Mouse (Mus musculus): ENCODE measurements around the gene Rabep1. TPM values are rescaled to one million over a fixed set of nuclear protein-coding genes. Genes with fewer than 3 reads are reported as not detected.

The Rabep1 gene
- polyA plus RNA-seq, 1 experiment from 2014 or later: 38.5 TPM

DNA sequence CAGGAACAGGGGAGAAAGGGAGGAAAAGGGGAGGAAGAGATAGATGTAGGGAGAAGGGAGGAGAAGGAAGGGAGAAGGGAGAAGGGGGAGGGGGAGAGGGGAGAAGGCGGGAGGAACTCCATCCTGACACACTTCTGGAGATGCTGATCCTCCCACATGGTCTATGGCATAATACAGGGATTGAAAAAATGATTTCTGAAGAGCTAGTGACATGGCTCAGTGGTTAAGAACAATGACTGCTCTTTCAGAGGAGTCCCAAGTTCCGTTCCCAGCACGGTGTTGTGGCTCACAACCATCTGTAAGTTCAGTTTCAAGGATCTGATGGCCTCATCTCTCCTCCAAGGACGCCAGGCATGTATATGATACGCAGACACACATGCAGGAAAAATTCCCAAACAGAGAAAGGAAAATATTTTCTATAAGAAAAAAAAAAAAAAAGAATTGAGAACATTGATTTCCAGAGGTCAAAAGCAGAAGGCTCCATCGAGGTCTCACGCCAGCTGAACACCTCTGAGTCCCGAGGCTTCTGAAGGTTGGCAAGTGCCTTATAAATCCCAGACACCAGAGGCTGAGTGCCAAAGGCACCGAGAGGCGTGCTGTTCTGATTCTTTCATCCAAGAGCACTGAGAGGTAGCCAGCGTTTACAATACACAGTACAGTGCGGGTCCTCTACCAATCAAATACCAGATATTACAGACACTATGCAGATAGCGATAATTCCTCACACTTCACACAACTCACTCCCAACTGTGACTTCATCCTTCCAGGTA is 32.9 kb upstream of the Rabep1 start:
- Histone ChIP-seq H3K9me3 (no peaks in the 10 kb centered on the region), H3K27me3 (no peaks in the 10 kb centered on the region), H3K27ac (no peak overlapping the region), H3K9ac (no peak overlapping the region), H3K4me2 (replicated peaks) (no peak overlapping the region), H3K36me3 (no peaks in the 10 kb centered on the region), H3K4me1 (no peaks in the 10 kb centered on the region), H3K4me3 (no peak overlapping the region)
- 75% methylated on average over 13 of the region's 13 CpGs for WGBS
- ATAC-seq (ENCODE audit: low FRiP score, low read depth): no peak

DNA sequence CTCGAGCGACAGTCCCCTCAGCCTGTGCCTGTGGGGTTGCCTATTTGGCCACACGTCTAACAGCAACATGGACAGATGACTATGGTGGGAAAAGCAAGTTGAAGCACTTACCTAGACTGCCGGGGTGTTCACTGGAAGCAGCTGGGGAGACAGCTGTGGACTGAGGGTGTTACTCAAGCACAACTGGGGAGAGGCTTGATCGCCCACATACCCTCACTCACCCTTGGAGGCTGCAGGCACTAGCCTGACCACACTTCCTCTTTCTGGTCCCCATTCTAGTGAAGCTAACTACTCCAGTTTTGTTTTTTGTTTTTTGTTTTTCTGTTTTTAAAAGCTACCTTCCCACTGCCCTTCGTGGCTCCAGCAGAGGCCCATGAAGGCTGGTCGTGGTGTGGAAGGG is 32.2 kb upstream of the Rabep1 start, which contains the start of gene Scimp:
TSS of gene Scimp (minus strand) at position 222 of the 400 bp plus-strand sequence.
- ATAC-seq (ENCODE audit: low FRiP score, low read depth): no peak
- H3K4me3 ChIP-seq: no peak within 1 kb of the TSS
- H3K27ac ChIP-seq: no peak within 1 kb of the TSS
- no peak within 1 kb of the TSS for H3K9ac ChIP-seq
- no peaks in the 10 kb centered on the region for H3K27me3 ChIP-seq
- no peaks in the 10 kb centered on the region for H3K36me3 ChIP-seq
- 74% methylated on average over 7 of the region's 7 CpGs for WGBS
- no peaks in the 10 kb centered on the region for H3K4me1 ChIP-seq
- no peak within 1 kb of the TSS for H3K4me2 ChIP-seq (replicated peaks)
- H3K9me3 ChIP-seq: no peaks in the 10 kb centered on the region

DNA sequence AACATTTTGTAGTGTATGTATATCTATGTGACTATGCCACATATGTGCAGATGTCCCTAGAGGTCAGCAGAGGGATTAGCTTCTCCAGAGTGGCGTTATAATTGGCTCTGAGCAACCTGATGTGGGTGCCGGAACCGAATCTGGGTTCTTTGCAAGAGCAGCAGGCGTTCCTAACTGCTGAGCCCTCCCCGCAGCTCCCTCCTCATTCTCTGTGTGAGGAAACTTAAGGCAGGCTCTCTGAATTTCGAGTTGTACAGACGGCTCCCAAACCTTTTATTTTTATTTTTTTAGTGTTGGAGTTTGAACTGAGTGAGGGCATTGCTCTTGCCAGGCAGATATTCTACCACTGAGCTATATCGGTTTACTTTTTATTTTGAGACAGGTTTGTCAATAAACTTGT is 29.5 kb upstream of the Rabep1 start:
- WGBS: 74% methylated on average over 8 of the region's 8 CpGs
- H3K4me3 ChIP-seq: no peak overlapping the region
- H3K27me3 ChIP-seq: no peaks in the 10 kb centered on the region
- H3K36me3 ChIP-seq: no peaks in the 10 kb centered on the region
- H3K4me1 ChIP-seq: no peaks in the 10 kb centered on the region
- H3K9ac ChIP-seq: no peak overlapping the region
- no peaks in the 10 kb centered on the region for H3K9me3 ChIP-seq
- H3K4me2 ChIP-seq (replicated peaks): no peak overlapping the region
- no peak for ATAC-seq (ENCODE audit: low FRiP score, low read depth)
- no peak overlapping the region for H3K27ac ChIP-seq

DNA sequence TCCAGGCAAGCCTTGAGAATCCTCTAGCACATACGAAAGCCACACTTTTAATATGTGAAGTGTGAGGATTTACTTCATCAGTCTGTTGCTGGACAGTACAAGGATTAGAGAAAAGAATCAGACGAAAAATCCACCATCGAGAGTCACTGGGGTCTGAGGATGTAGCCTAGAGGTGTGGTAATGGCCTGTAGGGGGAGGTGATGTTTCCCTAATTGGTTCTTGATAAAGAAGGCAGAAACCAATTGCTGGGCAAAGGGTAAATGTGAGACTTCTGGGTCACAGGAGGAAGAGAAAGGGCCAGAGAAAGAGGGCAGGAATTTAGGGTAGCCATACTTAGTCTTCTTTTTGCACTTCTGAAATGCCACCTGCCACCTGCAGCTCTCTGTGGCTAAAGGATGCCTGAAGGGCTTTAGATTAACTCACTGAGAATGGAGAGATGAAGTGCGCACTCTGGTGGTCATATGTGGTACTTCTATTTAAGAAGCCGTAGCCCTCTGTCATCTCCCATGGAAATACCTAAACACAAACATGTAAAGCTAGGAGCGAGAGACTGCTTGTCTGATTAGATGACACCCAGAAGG is 29.0 kb upstream of the Rabep1 start:
- no peaks in the 10 kb centered on the region for H3K36me3 ChIP-seq
- no peak overlapping the region for H3K4me2 ChIP-seq (replicated peaks)
- H3K27ac ChIP-seq: no peak overlapping the region
- no peak overlapping the region for H3K4me3 ChIP-seq
- ATAC-seq (ENCODE audit: low FRiP score, low read depth): no peak
- no peaks in the 10 kb centered on the region for H3K27me3 ChIP-seq
- no peaks in the 10 kb centered on the region for H3K4me1 ChIP-seq
- H3K9me3 ChIP-seq: no peaks in the 10 kb centered on the region
- no peak overlapping the region for H3K9ac ChIP-seq
- 27% methylated on average over 6 of the region's 6 CpGs for WGBS

DNA sequence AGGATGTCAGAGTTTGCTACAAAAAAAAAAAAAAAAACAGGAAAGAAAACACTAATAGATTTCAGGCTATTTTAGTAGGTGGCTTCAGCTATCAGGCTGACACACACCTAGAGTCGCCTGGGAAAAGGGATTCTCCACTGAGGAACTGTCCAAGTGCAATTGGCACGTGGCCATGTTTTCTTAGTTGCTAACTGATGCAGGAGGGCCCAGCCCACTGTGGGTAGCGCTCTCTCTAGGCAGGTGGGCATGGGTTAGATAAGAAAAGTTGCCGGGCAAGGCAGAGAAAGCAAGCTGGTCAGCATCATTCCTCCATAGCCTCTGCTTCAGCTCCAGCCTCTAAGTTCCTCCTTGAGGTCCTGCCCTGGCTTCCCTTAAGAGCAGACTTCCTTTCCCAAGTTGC is 27.8 kb upstream of the Rabep1 start:
- Histone ChIP-seq H3K36me3 (no peaks in the 10 kb centered on the region), H3K4me1 (peaks cover 2% of the 10 kb centered on the region; the same call in 1 of the 2 replicates), H3K4me2 (replicated peaks) (no peak overlapping the region), H3K9me3 (no peaks in the 10 kb centered on the region), H3K4me3 (no peak overlapping the region), H3K27me3 (no peaks in the 10 kb centered on the region), H3K9ac (no peak overlapping the region), H3K27ac (no peak overlapping the region)
- ATAC-seq (ENCODE audit: low FRiP score, low read depth): no peak
- WGBS: 72% methylated on average over 4 of the region's 4 CpGs

DNA sequence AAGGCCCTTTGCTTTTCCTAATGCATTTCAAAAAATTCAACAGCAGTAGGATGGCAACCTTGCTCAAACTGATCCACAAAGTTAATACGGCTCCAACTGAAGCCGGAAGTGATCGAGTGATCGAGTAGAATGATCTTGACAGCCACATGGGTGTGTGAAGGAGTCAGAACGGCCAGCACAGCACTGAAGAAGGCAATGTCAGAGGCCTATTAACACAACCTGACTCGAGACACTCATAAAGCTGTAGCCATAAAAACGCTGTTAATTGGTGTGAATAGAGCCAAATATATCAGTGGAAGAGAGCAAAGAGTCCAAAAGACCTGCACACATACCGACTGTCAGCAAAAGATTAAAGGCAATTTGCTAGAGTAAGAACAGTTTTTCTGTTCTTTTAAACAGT is 24.5 kb upstream of the Rabep1 start:
- Histone ChIP-seq H3K9me3 (no peaks in the 10 kb centered on the region), H3K4me2 (replicated peaks) (no peak overlapping the region), H3K4me3 (no peak overlapping the region), H3K4me1 (peaks cover 8% of the 10 kb centered on the region), H3K36me3 (no peaks in the 10 kb centered on the region), H3K9ac (no peak overlapping the region), H3K27ac (no peak overlapping the region), H3K27me3 (no peaks in the 10 kb centered on the region)
- 51% methylated on average over 8 of the region's 8 CpGs for WGBS
- ATAC-seq (ENCODE audit: low FRiP score, low read depth): no peak

- no peaks in the 10 kb centered on the region for H3K27me3 ChIP-seq
- H3K4me1 ChIP-seq: peaks cover 8% of the 10 kb centered on the region
- H3K27ac ChIP-seq: no peak overlapping the region
- H3K36me3 ChIP-seq: no peaks in the 10 kb centered on the region
- H3K9ac ChIP-seq: no peak overlapping the region
- WGBS: 37% methylated on average over 17 of the region's 17 CpGs
- no peak for ATAC-seq (ENCODE audit: low FRiP score, low read depth)
- no peak overlapping the region for H3K4me2 ChIP-seq (replicated peaks)
- H3K4me3 ChIP-seq: no peak overlapping the region
- no peaks in the 10 kb centered on the region; the same call in 1 of the 2 replicates for H3K9me3 ChIP-seq
These were observed 22.6 kb upstream of the Rabep1 start for GRCm38 (mm10) chr11:70821728-70822591.

DNA sequence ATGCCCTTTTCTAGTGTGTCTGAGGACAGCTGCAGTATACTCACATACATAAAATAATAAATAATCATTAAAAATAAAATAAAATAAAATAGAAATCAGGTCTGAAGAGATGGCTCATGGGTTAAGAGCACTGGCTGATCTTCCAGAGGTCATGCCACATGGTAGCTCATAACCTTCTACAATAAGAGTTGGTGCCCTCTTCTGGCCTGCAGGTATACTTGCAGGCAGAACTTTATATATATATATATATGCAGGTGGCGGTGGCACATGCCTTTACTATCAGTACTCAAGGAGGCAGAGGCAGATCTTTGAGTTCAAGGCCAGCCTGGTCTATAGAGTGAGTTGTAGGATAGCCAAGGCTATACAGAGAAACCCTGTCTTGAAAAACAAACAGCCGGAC is 18.4 kb upstream of the Rabep1 start:
- no peak overlapping the region for H3K27ac ChIP-seq

DNA sequence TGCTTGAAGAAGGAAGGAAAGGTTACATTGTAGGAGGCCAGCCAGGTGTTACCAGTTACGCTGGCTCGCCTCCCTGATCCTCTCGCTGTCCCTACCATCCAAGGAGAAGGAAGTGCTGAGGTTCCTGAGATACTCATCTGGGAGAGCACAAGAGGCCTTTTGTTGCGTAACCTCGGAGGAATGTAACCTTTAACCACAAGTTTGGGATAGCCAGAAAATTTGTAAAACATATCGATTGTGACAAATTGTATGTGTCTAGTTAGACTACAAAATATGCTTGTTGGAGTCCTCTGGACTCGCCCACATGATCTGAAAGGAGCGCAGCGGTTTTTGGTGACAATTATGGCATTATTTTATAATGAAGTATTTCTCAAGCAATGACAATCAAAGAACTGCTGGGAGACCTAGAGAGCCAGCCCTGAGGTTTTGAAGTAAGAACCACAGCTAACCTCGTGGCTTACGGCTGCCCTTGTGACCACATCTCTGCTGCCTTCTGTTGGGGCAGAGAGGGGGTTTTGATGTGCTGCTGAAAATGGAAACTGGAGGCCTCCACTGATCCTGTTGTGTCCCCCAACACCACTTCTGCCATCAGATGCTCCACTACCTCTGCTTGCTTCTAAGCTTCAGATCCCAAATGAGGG is 15.5 kb upstream of the Rabep1 start:
- Histone ChIP-seq H3K4me3 (no peak overlapping the region), H3K9me3 (no peaks in the 10 kb centered on the region; the same call in 1 of the 2 replicates), H3K27me3 (no peaks in the 10 kb centered on the region), H3K4me2 (replicated peaks) (no peak overlapping the region), H3K27ac (no peak overlapping the region), H3K4me1 (no peaks in the 10 kb centered on the region), H3K36me3 (no peaks in the 10 kb centered on the region), H3K9ac (no peak overlapping the region)
- WGBS: 86% methylated on average over 11 of the region's 11 CpGs
- ATAC-seq (ENCODE audit: low FRiP score, low read depth): no peak

More for the DNA sequence above, 18.4 kb upstream of the Rabep1 start:
- Histone ChIP-seq H3K27me3 (no peaks in the 10 kb centered on the region), H3K4me1 (peaks cover 8% of the 10 kb centered on the region), H3K4me3 (no peak overlapping the region), H3K4me2 (replicated peaks) (no peak overlapping the region), H3K36me3 (no peaks in the 10 kb centered on the region), H3K9ac (no peak overlapping the region), H3K9me3 (no peaks in the 10 kb centered on the region; the same call in 1 of the 2 replicates)
- whole genome bisulfite sequencing: 78% methylated on average over 2 of the region's 2 CpGs
- no peak for ATAC-seq (ENCODE audit: low FRiP score, low read depth)

- Histone ChIP-seq H3K9me3 (no peaks in the 10 kb centered on the region; the same call in 1 of the 2 replicates), H3K4me3 (no peak overlapping the region), H3K4me1 (no peaks in the 10 kb centered on the region), H3K4me2 (replicated peaks) (no peak overlapping the region), H3K27ac (no peak overlapping the region), H3K27me3 (no peaks in the 10 kb centered on the region), H3K9ac (no peak overlapping the region), H3K36me3 (no peaks in the 10 kb centered on the region)
- no peak for ATAC-seq (ENCODE audit: low FRiP score, low read depth)
- WGBS: 70% methylated on average over 3 of the region's 3 CpGs
These were observed 13.4 kb upstream of the Rabep1 start for GRCm38 (mm10) chr11:70831201-70831600.

GRCm38 (mm10) chr11:70833408-70833807 is 11.2 kb upstream of the Rabep1 start:
- Histone ChIP-seq H3K9ac (no peak overlapping the region), H3K9me3 (no peaks in the 10 kb centered on the region), H3K36me3 (no peaks in the 10 kb centered on the region), H3K4me1 (no peaks in the 10 kb centered on the region), H3K27ac (no peak overlapping the region), H3K27me3 (no peaks in the 10 kb centered on the region), H3K4me3 (no peak overlapping the region), H3K4me2 (replicated peaks) (no peak overlapping the region)
- ATAC-seq (ENCODE audit: low FRiP score, low read depth): no peak

DNA sequence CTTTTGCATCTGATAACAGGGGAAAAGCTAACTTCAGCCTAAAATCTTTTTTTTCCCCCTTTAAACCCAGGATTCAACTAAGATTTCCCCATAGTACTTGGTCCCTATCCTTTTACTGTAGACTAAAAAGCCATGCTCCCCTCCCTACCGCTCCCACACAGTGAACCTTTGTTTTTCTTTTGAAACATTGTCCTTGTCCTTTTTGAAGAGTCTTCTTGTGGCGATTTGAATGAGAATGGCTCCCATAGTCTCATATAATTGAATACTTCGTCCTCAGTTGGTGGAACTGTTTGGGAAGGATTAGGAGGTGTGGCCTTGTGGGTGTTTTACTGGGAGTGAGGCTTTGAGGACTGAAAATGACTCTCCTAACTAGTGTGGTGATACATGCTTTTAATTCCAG is 10.7 kb upstream of the Rabep1 start:
- no peak overlapping the region for H3K27ac ChIP-seq
- H3K9ac ChIP-seq: no peak overlapping the region
- no peak for ATAC-seq (ENCODE audit: low FRiP score, low read depth)
- H3K4me1 ChIP-seq: no peaks in the 10 kb centered on the region
- H3K4me2 ChIP-seq (replicated peaks): no peak overlapping the region
- H3K9me3 ChIP-seq: no peaks in the 10 kb centered on the region
- no peaks in the 10 kb centered on the region for H3K27me3 ChIP-seq
- WGBS: 69% methylated on average over 3 of the region's 3 CpGs
- no peaks in the 10 kb centered on the region for H3K36me3 ChIP-seq
- no peak overlapping the region for H3K4me3 ChIP-seq
